Mouse (Mus musculus) MEL (cell line): ENCODE data around the gene Zranb3. TPM values are rescaled to one million over a fixed set of nuclear protein-coding genes. Genes with fewer than 3 reads are reported as not detected.
"Not testable (repeated sequence)": the region's sequence is repeated elsewhere in the genome, so short reads cannot be mapped to it uniquely, and the experiment has no call there.

Source experiments
- DNase-seq: peaks from one replicate; pipeline ENCODE4 v3.0.0; 2011; ENCODE audit warnings: low read depth, low spot score
- H3K27ac ChIP-seq: 2 replicates; pipeline ENCODE4 v1.5.1; 2012; ENCODE audit warnings: low read depth, mild to moderate bottlenecking, control low read depth, low read length, moderate library complexity; ENCODE audit not compliant: control insufficient read depth
- H3K27me3 ChIP-seq, 2 experiments: fragments of 150-350 bp in 1 of 2; sonication (generic) in 1 of 2; 2 replicates each; pipeline ENCODE4 v1.6.1; 2012; ENCODE audit warnings: low read length in 2 of 2, mild to moderate bottlenecking in 2 of 2, improper control_type of control experiment in 1 of 2, moderate library complexity in 1 of 2; ENCODE audit not compliant: insufficient read depth in 2 of 2, control insufficient read depth in 1 of 2
- H3K36me3 ChIP-seq, 2 experiments: 2 replicates each; pipeline ENCODE4 v1.6.1; 2012 to 2014; ENCODE audit warnings: low read length in 2 of 2, improper control_type of control experiment in 1 of 2, inconsistent platforms in 1 of 2, mild to moderate bottlenecking in 1 of 2; ENCODE audit not compliant: insufficient read depth in 2 of 2, control insufficient read depth in 1 of 2
- H3K4me1 ChIP-seq, 2 experiments: fragments of 150-350 bp in 1 of 2; sonication (generic) in 1 of 2; 2 replicates each; pipeline ENCODE4 v1.6.1; 2012; ENCODE audit warnings: low read length in 2 of 2, improper control_type of control experiment in 1 of 2, mild to moderate bottlenecking in 1 of 2; ENCODE audit not compliant: insufficient read depth in 2 of 2, control insufficient read depth in 1 of 2
- H3K4me3 ChIP-seq, 2 experiments: fragments of 150-350 bp in 1 of 2; sonication (generic) in 1 of 2; 2 replicates each; pipeline ENCODE4 v1.5.1; 2012; ENCODE audit warnings: low read depth in 2 of 2, low read length in 2 of 2, mild to moderate bottlenecking in 2 of 2, moderate library complexity in 2 of 2, control low read depth in 1 of 2, improper control_type of control experiment in 1 of 2; ENCODE audit not compliant: control insufficient read depth in 1 of 2, insufficient read depth in 1 of 2
- H3K79me2 ChIP-seq: 2 replicates; pipeline ENCODE4 v1.6.1; 2012; ENCODE audit warnings: mild to moderate bottlenecking, low read length, moderate library complexity; ENCODE audit not compliant: control insufficient read depth, poor library complexity, insufficient read depth
- H3K9ac ChIP-seq: 2 replicates; pipeline ENCODE4 v1.6.1; 2012; ENCODE audit warnings: low read depth, mild to moderate bottlenecking, control low read depth, low read length, moderate library complexity; ENCODE audit not compliant: control insufficient read depth, poor library complexity, severe bottlenecking
- H3K9me3 ChIP-seq: fragments of 150-350 bp; sonication (generic); replicated peaks from 2 replicates; pipeline ENCODE4 v1.6.1; 2012; ENCODE audit warnings: mild to moderate bottlenecking, low read length, improper control_type of control experiment, moderate library complexity; ENCODE audit not compliant: insufficient read depth
- CHD1 ChIP-seq: IDR thresholded peaks from 2 replicates; pipeline ENCODE4 v1.6.1; 2012; ENCODE audit warnings: low read depth, mild to moderate bottlenecking, inconsistent platforms, low read length, improper control_type of control experiment
- CHD2 ChIP-seq: IDR thresholded peaks from 2 replicates; pipeline ENCODE4 v1.6.1; 2011; ENCODE audit warnings: low read length, improper control_type of control experiment
- CTCF ChIP-seq, 3 experiments: IDR thresholded peaks in 2 of 3; conservative IDR thresholded peaks in 1 of 3; 2 replicates each; pipeline ENCODE4 v1.5.1; 2011 to 2012; ENCODE audit warnings: low read length in 3 of 3, low read depth in 2 of 3, mild to moderate bottlenecking in 2 of 3, improper control_type of control experiment in 1 of 3, inconsistent platforms in 1 of 3, mixed read lengths in 1 of 3, moderate library complexity in 1 of 3; ENCODE audit not compliant: control insufficient read depth in 1 of 3, insufficient read depth in 1 of 3, poor library complexity in 1 of 3, severe bottlenecking in 1 of 3
- GABPA ChIP-seq: IDR thresholded peaks from 2 replicates; pipeline ENCODE4 v1.6.1; 2012; ENCODE audit warnings: low read depth, mild to moderate bottlenecking, inconsistent platforms, low read length, improper control_type of control experiment, moderate library complexity
- GATA1 ChIP-seq: IDR thresholded peaks from 2 replicates; pipeline ENCODE4 v1.6.1; 2011; ENCODE audit warnings: low read depth, low read length, improper control_type of control experiment
- MAFK ChIP-seq: IDR thresholded peaks from 2 replicates; pipeline ENCODE4 v1.6.1; 2011; ENCODE audit warnings: low read depth, mild to moderate bottlenecking, low read length, improper control_type of control experiment, borderline replicate concordance
- MEF2A ChIP-seq: IDR thresholded peaks from 2 replicates; pipeline ENCODE4 v1.6.1; 2014; ENCODE audit warnings: low read depth, mild to moderate bottlenecking, inconsistent platforms, low read length, improper control_type of control experiment; ENCODE audit not compliant: poor library complexity, insufficient replicate concordance, severe bottlenecking; ENCODE audit errors: extremely low read depth
- MXI1 ChIP-seq: IDR thresholded peaks from 2 replicates; pipeline ENCODE4 v1.6.1; 2011; ENCODE audit warnings: mild to moderate bottlenecking, low read depth, low read length, improper control_type of control experiment
- NRF1 ChIP-seq: IDR thresholded peaks from 2 replicates; pipeline ENCODE4 v1.6.1; 2014; ENCODE audit warnings: low read depth, mild to moderate bottlenecking, inconsistent platforms, low read length, improper control_type of control experiment, moderate library complexity; ENCODE audit not compliant: poor library complexity, insufficient read depth, severe bottlenecking
- POLR2A ChIP-seq, 2 experiments: IDR thresholded peaks; 2 replicates each; pipeline ENCODE4 v1.6.1; 2011 to 2012; ENCODE audit warnings: low read length in 2 of 2, mild to moderate bottlenecking in 2 of 2, control low read depth in 1 of 2, improper control_type of control experiment in 1 of 2, low read depth in 1 of 2, moderate library complexity in 1 of 2; ENCODE audit not compliant: control insufficient read depth in 1 of 2, insufficient read depth in 1 of 2, poor library complexity in 1 of 2
- SMC3 ChIP-seq: IDR thresholded peaks from 2 replicates; pipeline ENCODE4 v1.6.1; 2011; ENCODE audit warnings: low read depth, low read length, improper control_type of control experiment
- TBP ChIP-seq: IDR thresholded peaks from 2 replicates; pipeline ENCODE4 v1.8.0; 2011; ENCODE audit warnings: low read depth, low read length, improper control_type of control experiment
- TCF12 ChIP-seq: IDR thresholded peaks from 2 replicates; pipeline ENCODE4 v1.6.1; 2014; ENCODE audit warnings: low read depth, mild to moderate bottlenecking, inconsistent platforms, low read length, improper control_type of control experiment, moderate library complexity
- USF2 ChIP-seq, 2 experiments: IDR thresholded peaks; 2 replicates each; pipeline ENCODE4 v1.6.1; 2011 to 2012; ENCODE audit warnings: improper control_type of control experiment in 2 of 2, low read length in 2 of 2, borderline replicate concordance in 1 of 2, inconsistent platforms in 1 of 2, low read depth in 1 of 2, mild to moderate bottlenecking in 1 of 2; ENCODE audit not compliant: insufficient read depth in 1 of 2
- ZC3H11A ChIP-seq: IDR thresholded peaks from 2 replicates; pipeline ENCODE4 v1.6.1; 2012; ENCODE audit warnings: low read depth, mild to moderate bottlenecking, inconsistent platforms, low read length, improper control_type of control experiment
- ZMIZ1 ChIP-seq: IDR thresholded peaks from 2 replicates; pipeline ENCODE4 v1.6.1; 2012; ENCODE audit warnings: low read depth, mild to moderate bottlenecking, inconsistent platforms, low read length, improper control_type of control experiment, moderate library complexity
- polyA plus RNA-seq, 2 experiments: library from polyadenylated mRNA; stranded (reverse) in 1 of 2; unstranded in 1 of 2; fragments of >175 nt in 1 of 2; fragments of >200 nt in 1 of 2; gene quantifications; 2 replicates each; pipeline versions ENCODE4 v1.2.1 to v1.2.4; 2012; ENCODE audit warnings: low replicate concordance in 2 of 2, low read depth in 1 of 2; ENCODE audit not compliant: insufficient read length in 2 of 2, insufficient read depth in 1 of 2, missing spikeins in 1 of 2
- total RNA-seq: library from RNA; depleted of rRNA; stranded (reverse); fragments of 300-350 nt; gene quantifications from 2 replicates; pipeline ENCODE4 v1.2.3, GENCODE M21; 2012

The Zranb3 gene
- total and polyA plus RNA-seq, 3 experiments, result 3.9 to 4.1 TPM; not detected in 1

DNA sequence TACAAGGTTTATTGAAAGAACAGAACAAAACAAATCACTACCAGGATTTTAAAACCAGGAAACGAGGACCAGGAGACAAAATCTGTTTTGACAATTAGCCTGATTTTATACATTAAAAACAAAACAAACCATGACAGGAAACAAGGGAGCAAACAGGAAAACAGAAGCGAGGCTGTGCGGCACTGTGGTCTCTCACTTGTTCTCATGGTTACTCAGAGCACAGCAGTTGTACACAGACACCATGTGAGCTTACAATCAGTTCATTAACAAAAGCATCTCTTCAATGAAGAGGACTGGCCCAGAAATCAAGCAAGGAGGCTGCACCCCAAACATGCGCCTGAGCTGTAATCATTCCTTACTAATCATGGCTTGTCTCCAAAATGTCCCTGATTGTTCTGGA, 148.6 kb downstream of the Zranb3 start:
- not testable (repeated sequence) for H3K36me3 ChIP-seq

DNA sequence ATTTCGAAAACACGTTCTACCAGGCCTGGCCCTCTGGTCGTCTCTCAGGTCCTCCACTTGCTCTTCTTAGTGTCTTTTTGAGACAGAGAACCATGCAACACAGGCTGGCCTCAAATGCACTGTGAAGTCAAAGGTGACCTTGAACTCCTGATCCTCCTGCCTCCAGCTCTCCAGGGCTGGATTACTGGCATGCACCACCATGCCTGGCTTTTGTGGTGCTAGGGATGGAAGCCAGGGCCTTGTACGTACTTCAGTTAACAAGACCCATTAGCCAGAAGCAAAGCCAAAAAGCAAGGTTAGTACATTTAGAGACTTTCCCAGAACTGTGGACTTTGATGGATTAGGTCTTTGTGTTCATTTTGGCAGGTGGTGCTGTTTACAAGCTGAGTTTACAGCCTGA, 150.6 kb downstream of the Zranb3 start:
- no peak overlapping the region for H3K9ac ChIP-seq

More for the DNA sequence above, 148.6 kb downstream of the Zranb3 start:
- not testable (repeated sequence) for H3K79me2 ChIP-seq, H3K27me3 ChIP-seq, H3K4me3 ChIP-seq, H3K9me3 ChIP-seq, H3K9ac ChIP-seq, H3K4me1 ChIP-seq, DNase-seq, H3K27ac ChIP-seq

DNA sequence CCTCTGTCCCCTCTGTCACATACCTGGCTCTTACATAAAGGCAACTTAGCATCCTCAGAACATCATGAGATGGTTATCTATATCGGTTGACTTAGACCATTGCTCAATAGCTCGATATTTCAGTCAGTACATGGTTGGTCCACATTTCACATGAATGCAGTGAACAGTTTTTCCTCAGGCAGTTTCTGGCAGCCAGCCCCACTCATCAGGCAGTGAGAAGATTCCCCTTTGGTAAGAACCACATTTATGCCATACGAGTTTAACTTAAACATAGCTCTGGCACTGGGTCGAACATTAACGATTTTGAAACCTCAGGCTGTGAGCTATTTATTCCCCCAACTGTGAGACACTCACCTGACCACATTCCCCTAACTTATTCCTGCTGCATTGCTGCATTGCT, 154.1 kb downstream of the Zranb3 start:
- DNase-seq, result no peak
- H3K79me2 ChIP-seq, result no peaks in the 10 kb centered on the region
- no peak for TF ChIP-seq TBP
- TF ChIP-seq TCF12, result no peak
- no peak for TF ChIP-seq ZMIZ1
- TF ChIP-seq CTCF (IDR thresholded peaks at IDR 0.05 in 2 of 3, conservative IDR thresholded peaks at IDR 0.05 in 1 of 3; ENCODE audit: control insufficient read depth in 1 of 3, insufficient read depth in 1 of 3, low read depth in 2 of 3, low read length in 3 of 3, poor library complexity in 1 of 3, severe bottlenecking in 1 of 3), result no peak
- TF ChIP-seq USF2 (IDR thresholded peaks at IDR 0.05; ENCODE audit: borderline replicate concordance in 1 of 2, insufficient read depth in 1 of 2, low read depth in 1 of 2, low read length in 2 of 2), result no peak
- no peak for TF ChIP-seq CHD2
- no peak for TF ChIP-seq GABPA
- no peak for TF ChIP-seq NRF1
- TF ChIP-seq, all 39 proteins: peak for 0
- H3K27ac ChIP-seq, result no peak overlapping the region
- no peaks in the 10 kb centered on the region for H3K9me3 ChIP-seq
- H3K9ac ChIP-seq, result no peak overlapping the region
- no peak overlapping the region for H3K4me3 ChIP-seq
- no peaks in the 10 kb centered on the region for H3K4me1 ChIP-seq
- H3K36me3 ChIP-seq, result no peaks in the 10 kb centered on the region
- H3K27me3 ChIP-seq, result no peaks in the 10 kb centered on the region

More for the DNA sequence above, 150.6 kb downstream of the Zranb3 start:
- Histone ChIP-seq H3K4me3 (no peak overlapping the region), H3K27me3 (no peaks in the 10 kb centered on the region), H3K27ac (no peak overlapping the region), H3K4me1 (no peaks in the 10 kb centered on the region), H3K36me3 (no peaks in the 10 kb centered on the region), H3K9me3 (no peaks in the 10 kb centered on the region), H3K79me2 (no peaks in the 10 kb centered on the region)
- no peak for DNase-seq
- TF ChIP-seq GABPA (no peak), MXI1 (no peak), CHD1 (no peak), POLR2A (IDR thresholded peaks at IDR 0.05; ENCODE audit: control insufficient read depth in 1 of 2, insufficient read depth in 1 of 2, low read depth in 1 of 2, low read length in 2 of 2, poor library complexity in 1 of 2) (no peak), MAFK (no peak), ZMIZ1 (no peak), SMC3 (no peak), ZC3H11A (no peak), CHD2 (no peak), MEF2A (no peak), GATA1 (no peak)
